Mouse (Mus musculus): ENCODE data around the gene Olfr748.

Gene Olfr748

GRCm38 (mm10) chr14:50707073-50707472, at the start of gene Olfr748:
Gene Olfr748 (plus strand): TSS chr14:50707373.
- in situ Hi-C loops (cut with MboI, MseI), result loop anchor here (25.0 kb wide), 1 partner anchor 645 kb away; no protein-coding TSS in a partner anchor

GRCm38 (mm10) chr14:50693106-50693505, 14.1 kb upstream of the Olfr748 start, which contains the start of gene Olfr747:
Gene Olfr747 (minus strand): TSS chr14:50693206.
- in situ Hi-C loops (cut with MboI, MseI), result no loop called here

DNA sequence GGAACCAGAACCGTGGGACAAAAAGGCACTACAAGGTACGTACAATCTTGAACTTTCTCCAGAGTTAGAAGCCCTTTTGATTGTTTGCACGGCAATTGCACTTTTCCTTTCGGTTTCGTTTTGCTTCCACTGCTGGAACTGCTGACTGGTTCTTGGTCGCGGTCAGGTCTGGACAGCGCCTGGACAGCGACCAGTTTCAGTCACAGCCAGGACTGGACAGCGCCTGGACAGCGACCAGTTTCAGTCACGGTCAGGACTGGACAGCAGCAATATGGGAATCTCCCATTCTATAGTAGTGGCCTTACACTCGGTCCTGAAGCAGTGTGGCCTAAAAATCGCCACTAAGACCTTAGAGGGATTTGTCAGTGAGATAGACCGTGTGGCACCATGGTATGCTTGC, 12.7 kb downstream of the Olfr748 start:
- in situ Hi-C loops (cut with MboI, MseI), result loop anchor here (25.0 kb wide), 1 partner anchor 658 kb away; no protein-coding TSS in a partner anchor

DNA sequence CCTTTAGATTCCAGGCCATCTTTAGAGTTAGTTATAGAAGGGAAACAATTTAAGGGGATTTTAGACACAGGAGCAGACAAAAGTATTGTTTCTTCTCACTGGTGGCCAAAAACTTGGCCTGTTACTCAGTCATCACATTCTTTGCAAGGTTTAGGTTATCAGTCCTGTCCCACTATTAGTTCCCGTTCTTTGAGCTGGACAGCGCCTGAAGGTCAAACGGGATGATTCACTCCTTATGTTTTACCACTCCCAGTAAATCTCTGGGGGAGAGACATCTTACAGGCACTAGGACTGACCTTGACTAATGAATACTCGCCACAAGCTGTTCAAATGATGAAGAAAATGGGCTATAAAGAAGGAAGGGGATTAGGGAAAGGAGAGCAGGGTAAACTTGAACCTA, 15.2 kb downstream of the Olfr748 start:
- in situ Hi-C loops (cut with MboI, MseI), result loop anchor here (25.0 kb wide), 1 partner anchor 660 kb away; no protein-coding TSS in a partner anchor

DNA sequence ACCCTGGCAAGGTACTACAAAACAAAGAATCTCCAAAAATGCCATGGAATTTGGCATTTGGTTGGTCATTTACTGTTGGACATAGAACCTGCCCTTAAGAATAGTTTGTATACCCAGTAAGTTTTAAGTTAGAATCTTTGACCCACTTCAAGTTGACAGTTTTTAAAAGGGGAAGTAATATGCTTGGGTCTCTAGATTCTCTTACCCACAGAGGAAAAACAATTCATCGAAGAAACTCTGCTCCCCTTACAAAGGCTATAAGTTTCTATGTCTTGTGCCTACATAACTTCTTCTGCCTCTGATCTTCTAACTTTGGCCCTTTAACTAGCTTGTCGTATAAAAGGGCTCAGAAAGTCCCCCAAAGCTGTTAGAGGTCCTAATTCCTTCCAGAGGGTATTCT, 33.2 kb downstream of the Olfr748 start:
- in situ Hi-C loops (cut with MboI, MseI), result no loop called here

DNA sequence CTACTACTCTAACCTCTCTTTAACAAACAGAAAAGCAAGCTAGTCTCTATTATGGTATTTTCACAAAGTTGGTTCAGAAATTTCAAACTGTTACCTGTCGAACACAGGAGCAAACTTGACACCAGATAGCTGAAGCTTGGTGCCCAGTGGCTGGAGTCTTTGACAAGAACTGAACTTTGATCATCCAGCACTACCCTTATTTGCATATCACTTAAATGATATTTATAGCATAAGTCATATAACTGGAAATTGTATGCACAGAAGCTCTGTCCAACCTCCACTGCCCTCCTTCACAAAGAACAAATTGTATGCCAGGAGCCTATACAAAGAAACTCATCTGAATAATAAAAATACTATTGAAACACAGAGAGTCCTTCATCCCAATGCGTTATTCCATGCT, 34.4 kb downstream of the Olfr748 start:
- in situ Hi-C loops (cut with MboI, MseI), result no loop called here

- in situ Hi-C loops (cut with MboI, MseI), result no loop called here
Measured at GRCm38 (mm10) chr14:50744994-50745393, 37.8 kb downstream of the Olfr748 start, which contains the start of gene Olfr749. Gene Olfr749 (minus strand): TSS chr14:50745094.

GRCm38 (mm10) chr14:50758416-50759085, 51.4 kb downstream of the Olfr748 start:
- in situ Hi-C loops (cut with MboI, MseI), result loop anchor here (25.0 kb wide), 1 partner anchor 896 kb away; no protein-coding TSS in a partner anchor

All from T-helper 2 cell (primary cell).